Mouse (Mus musculus) heart, postnatal 36 days (tissue): ENCODE measurements around the gene Trdmt1. TPM values are rescaled to one million over a fixed set of nuclear protein-coding genes. Genes with fewer than 3 reads are reported as not detected.

Experiments used
- DNase-seq, 2 experiments: peaks; one replicate each; pipeline ENCODE4 v3.0.0; 2021 to 2022
- intact Hi-C: fragments of 180-260 bp; cut with DNase I; formaldehyde crosslinking; loops from one replicate; pipeline ENCODE4 v1.15.1; 2025
- total RNA-seq, 2 experiments: library from RNA; stranded (reverse); gene quantifications; 2 replicates each; pipeline ENCODE4 v1.2.3; 2021

Gene Trdmt1
- total RNA-seq, 2 experiments from 2014 or later: 6.5 to 8.0 TPM

- no peak for DNase-seq
- intact Hi-C loops: no loop called here
Observed at GRCm38 (mm10) chr2:13514949-13515348, 29.5 kb downstream of the Trdmt1 start.

DNA sequence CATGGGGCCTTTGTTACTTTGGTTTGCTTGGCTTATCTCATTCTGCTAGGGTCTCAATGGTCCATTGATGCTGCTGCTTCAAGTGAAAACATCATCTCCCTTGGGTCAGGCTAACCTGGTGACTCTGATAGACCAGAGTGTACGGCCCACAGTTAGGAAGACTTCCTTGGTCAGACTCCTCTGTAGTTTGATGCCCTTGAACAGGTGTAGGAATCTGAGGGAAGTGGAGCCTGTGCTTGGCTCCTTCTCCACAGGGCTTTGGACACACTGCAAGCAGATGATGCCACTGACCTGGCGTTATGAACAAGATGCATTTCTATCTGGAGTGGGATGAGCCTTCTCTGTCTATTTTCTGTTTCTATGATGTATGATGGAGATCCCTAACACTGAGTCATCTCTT lies 41.8 kb downstream of the Trdmt1 start:
- intact Hi-C loops: no loop called here
- DNase-seq: no peak

DNA sequence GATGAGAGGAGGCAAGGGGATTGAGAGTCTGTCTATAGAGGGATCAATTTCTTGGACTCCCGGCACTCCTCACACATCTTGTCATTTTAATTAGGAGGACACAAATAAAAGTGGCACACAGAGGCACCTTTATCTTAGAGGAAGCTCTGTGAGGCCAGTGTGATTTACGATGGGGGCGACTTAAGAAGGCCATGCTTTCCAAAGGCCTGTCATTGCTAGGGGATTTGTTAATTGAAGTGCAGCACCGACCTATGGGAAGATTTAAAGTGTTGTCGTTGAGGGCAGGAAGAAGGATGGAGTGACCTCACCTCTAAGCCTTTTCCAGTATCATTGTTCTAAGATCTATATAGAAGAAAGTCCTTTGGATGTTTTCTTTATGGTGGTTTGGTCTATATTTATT lies 42.9 kb downstream of the Trdmt1 start:
- intact Hi-C loops: no loop called here
- DNase-seq: no peak

DNA sequence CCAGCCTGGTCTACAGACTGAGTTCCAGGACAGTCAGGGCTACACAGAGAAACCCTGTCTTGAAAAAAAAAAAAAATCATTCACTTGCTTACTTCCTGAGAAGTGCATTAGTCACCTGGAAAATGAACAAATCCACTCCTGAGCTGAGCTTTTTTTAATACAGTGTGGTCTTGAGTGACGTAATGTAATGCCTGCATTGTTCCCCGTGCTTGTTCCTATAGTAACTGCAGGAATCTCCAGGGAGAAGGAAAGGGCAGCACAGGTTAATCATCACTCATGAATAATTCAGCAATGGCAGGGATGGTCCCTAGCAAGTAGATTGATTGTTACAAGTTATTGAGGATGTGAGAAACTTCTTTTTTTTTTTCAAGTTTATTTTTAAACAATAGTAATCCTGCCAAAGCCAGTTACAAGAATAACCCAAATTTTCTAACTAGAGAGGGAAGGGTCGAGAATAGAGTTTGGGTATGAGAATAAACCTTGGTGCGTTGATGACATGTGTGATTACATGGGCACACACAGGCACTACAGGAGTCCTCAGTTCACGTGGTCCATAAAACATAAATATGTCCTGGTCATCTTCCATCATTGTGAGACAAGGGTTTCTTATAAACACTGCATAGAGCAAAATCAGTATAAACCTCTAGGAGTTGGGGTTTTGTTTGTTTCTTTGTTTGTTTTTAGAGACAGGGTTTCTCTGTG lies 44.0 kb downstream of the Trdmt1 start:
- no peak for DNase-seq
- intact Hi-C loops: no loop called here

DNA sequence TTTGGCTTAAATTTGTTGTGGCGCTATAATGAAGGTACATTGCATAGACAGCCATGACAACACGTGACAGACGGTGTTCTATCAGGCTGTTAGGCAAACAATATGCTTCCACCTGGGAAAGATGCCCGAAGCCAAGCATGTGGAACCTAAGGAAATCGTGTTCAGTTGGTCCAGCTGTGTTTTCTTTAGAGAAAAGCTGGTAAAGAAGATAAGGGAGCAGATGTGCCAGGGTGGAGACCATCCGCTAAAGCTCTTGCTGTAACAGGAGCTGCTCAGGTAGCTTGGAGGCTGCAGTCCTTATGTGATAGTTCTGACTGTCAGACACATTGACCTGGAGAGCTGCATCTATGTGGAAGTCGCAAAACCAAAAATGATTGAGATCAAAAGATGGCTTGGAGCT lies 45.3 kb downstream of the Trdmt1 start:
- intact Hi-C loops: no loop called here
- no peak for DNase-seq

GRCm38 (mm10) chr2:13496087-13496486 lies 48.4 kb downstream of the Trdmt1 start:
- DNase-seq: no peak
- intact Hi-C loops: no loop called here

- DNase-seq: no peak
- intact Hi-C loops: no loop called here
Observed at GRCm38 (mm10) chr2:13492927-13493326, 51.5 kb downstream of the Trdmt1 start.

- DNase-seq: no peak
Observed at GRCm38 (mm10) chr2:13491734-13492133, 52.7 kb downstream of the Trdmt1 start, which contains the start of gene Cubn. Gene Cubn (minus strand): TSS chr2:13491813.

DNA sequence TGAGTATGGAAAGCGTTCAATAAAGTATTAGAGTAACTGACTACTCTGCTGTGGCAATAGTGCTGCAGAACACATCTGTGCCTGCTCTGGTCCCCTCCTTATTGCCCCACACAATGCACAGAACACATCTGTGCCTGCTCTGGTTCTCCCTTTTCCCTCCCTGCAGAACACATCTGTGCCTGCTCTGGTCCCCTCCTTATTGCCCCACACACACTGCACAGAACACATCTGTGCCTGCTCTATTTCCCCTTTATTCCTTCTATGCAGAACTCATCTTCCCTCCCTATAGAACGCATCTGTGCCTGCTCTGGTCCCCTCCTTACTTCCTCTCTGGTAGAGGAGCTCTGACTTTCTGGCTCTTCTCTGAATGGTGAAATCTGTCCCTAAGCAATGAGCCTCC lies 54.0 kb downstream of the Trdmt1 start:
- DNase-seq: no peak
- intact Hi-C loops: no loop called here

More at GRCm38 (mm10) chr2:13491734-13492133, 52.7 kb downstream of the Trdmt1 start, which contains the start of gene Cubn:
- intact Hi-C loops: no loop called here

- no peak for DNase-seq
- intact Hi-C loops: no loop called here
Observed at GRCm38 (mm10) chr2:13486470-13486869, 58.0 kb downstream of the Trdmt1 start.

DNA sequence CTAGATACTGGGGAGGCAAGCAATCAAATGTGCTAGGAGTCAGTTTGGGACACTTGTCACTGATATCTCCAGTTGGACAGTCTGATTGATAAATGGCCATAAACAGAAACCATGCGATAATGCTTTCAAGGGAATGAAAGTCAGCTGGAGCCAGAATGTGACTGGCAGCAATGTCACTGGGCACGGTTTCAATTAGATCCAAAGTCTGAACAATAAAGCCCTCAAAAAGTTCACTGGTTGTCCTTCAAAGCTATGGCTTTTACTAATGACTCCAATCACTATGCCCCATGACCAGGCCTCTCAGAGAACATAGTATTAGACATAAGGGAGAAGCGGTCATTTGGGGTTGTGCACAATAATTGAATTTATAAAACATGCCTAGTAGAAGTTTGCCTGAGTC lies 59.9 kb downstream of the Trdmt1 start:
- intact Hi-C loops: no loop called here
- no peak for DNase-seq

GRCm38 (mm10) chr2:13480744-13481143 lies 63.7 kb downstream of the Trdmt1 start:
- no peak for DNase-seq
- intact Hi-C loops: no loop called here

DNA sequence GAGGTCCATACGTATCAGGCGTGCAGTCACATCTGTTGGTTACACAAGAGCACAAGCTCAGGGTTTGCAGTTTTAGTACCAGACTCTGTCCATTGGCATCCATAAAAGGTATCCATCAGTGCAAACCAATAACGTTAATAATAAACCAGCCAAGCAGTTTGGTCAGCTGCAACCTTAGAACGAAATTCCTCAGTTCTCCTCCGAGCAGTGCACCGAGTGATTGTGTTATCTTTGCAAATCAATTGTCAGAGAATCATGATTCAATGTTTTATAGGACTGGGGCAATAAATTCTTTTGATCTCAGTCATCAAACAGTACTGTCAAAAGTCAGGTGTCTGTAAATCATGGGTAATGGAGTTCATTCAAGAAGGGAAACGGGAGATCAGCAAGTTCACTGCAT lies 65.3 kb downstream of the Trdmt1 start:
- intact Hi-C loops: no loop called here
- no peak for DNase-seq

GRCm38 (mm10) chr2:13470108-13470507 lies 74.4 kb downstream of the Trdmt1 start:
- no peak for DNase-seq
- intact Hi-C loops: no loop called here

DNA sequence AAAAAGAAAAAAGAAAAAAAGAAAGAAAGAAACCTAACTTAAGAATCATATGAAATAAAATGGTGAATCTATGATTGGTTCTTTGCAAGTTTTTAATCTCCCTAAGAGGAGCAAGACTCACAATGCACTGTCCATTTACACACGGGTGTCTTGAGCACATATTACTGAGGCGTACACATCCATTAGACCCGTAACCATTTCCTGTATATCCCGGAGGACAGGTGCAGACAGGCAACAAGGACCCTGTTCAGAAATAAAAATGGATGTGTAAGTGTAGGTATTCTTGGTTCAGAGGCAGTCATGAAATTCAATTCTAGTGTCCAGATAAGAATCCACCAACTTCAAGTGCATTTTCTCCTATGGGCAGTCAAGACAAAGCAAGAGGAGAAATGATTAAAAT lies 74.8 kb downstream of the Trdmt1 start:
- no peak for DNase-seq
- intact Hi-C loops: no loop called here

GRCm38 (mm10) chr2:13466685-13467084 lies 77.8 kb downstream of the Trdmt1 start:
- intact Hi-C loops: no loop called here
- no peak for DNase-seq

Other genes with a start within 250 kb of the Trdmt1 start
- under 1 TPM; 0.72 to 0.76 TPM for gene Cubn, start 52.9 kb downstream of the Trdmt1 start, total RNA-seq
- 100 to 1,000 TPM; 352 to 374 TPM for gene Vim, start 29.3 kb upstream of the Trdmt1 start, total RNA-seq
- gene St8sia6, start 249.4 kb upstream of the Trdmt1 start, total RNA-seq: 1 to 10 TPM; 1.5 to 1.8 TPM